Mouse (Mus musculus) midbrain, embryonic 16.5 days (tissue): ENCODE measurements at regions not wholly inside any gene's neighbourhood (a gene's known extent, or its start where the extent isn't known, plus 50 kb on each side); places are given as distances from the start of the nearest gene placed in this dataset.
"Not testable (repeated sequence)": the region's sequence is repeated elsewhere in the genome, so short reads cannot be mapped to it uniquely, and the experiment has no call there.

ENCODE experiments used
- ATAC-seq: fragments of 200-750 bp; cut with Nextera tagmentation; 2 replicates; pipeline ENCODE4 v1.8.0; 2017; ENCODE audit warnings: moderate TSS enrichment
- H3K27ac ChIP-seq: fragments of 300-500 bp; sonication (generic); 2 replicates; pipeline ENCODE4 v1.5.1; 2014; ENCODE audit warnings: mild to moderate bottlenecking, low read length, mixed read lengths
- H3K27me3 ChIP-seq: fragments of 300-500 bp; sonication (generic); 2 replicates; pipeline ENCODE4 v1.6.1; 2014; ENCODE audit warnings: low read depth, low read length, mixed read lengths; ENCODE audit not compliant: control insufficient read depth, insufficient read depth
- H3K36me3 ChIP-seq: fragments of 300-500 bp; sonication (generic); 2 replicates; pipeline ENCODE4 v1.6.1; 2014; ENCODE audit warnings: mild to moderate bottlenecking, low read length, moderate library complexity, mixed read lengths; ENCODE audit not compliant: control insufficient read depth, insufficient read depth
- H3K4me1 ChIP-seq: fragments of 300-500 bp; sonication (generic); 2 replicates; pipeline ENCODE4 v1.6.1; 2014; ENCODE audit warnings: mild to moderate bottlenecking, low read length, mixed read lengths; ENCODE audit not compliant: control insufficient read depth, insufficient read depth
- H3K4me2 ChIP-seq: fragments of 300-500 bp; sonication (generic); 2 replicates; pipeline ENCODE4 v1.6.1; 2014; ENCODE audit warnings: mild to moderate bottlenecking, low read length, mixed read lengths
- H3K4me3 ChIP-seq: fragments of 300-500 bp; sonication (generic); 2 replicates; pipeline ENCODE4 v1.5.1; 2014; ENCODE audit warnings: low read depth, mild to moderate bottlenecking, low read length, moderate library complexity, mixed read lengths
- H3K9ac ChIP-seq: fragments of 300-500 bp; sonication (generic); 2 replicates; pipeline ENCODE4 v1.6.1; 2014; ENCODE audit warnings: low read depth, low read length, mixed read lengths
- H3K9me3 ChIP-seq: fragments of 300-500 bp; sonication (generic); replicated peaks from 2 replicates; pipeline ENCODE4 v1.6.1; 2014; ENCODE audit warnings: mild to moderate bottlenecking, low read length, mixed read lengths; ENCODE audit not compliant: control insufficient read depth, poor library complexity, severe bottlenecking
- WGBS: fragments of 180-500 bp; shearing (Covaris S2); extraction: QIAGEN DNeasy Blood & Tissue Kit; methylation state at CpG from one replicate; pipeline ENCODE4 v1.1.7; 2014; 5-methylcytosine and 5-hydroxymethylcytosine counted together

- not testable (repeated sequence) for H3K27ac ChIP-seq, H3K4me3 ChIP-seq, ATAC-seq, H3K4me2 ChIP-seq, H3K9ac ChIP-seq, H3K4me1 ChIP-seq, H3K27me3 ChIP-seq, H3K36me3 ChIP-seq
- 85% methylated on average over 8 of the region's 8 CpGs for WGBS
- peaks cover 16% of the 10 kb centered on the region for H3K9me3 ChIP-seq
Observed at GRCm38 (mm10) chr12:3016777-3017176, 293.0 kb downstream of the Rab10 start.
